Mouse (Mus musculus) forebrain, embryonic 16.5 days (tissue): ENCODE measurements around the gene Il17rd. TPM values are rescaled to one million over a fixed set of nuclear protein-coding genes. Genes with fewer than 3 reads are reported as not detected.

Experiments used
- ATAC-seq: fragments of 200-750 bp; cut with Nextera tagmentation; 2 replicates; pipeline ENCODE4 v1.8.0; 2017; ENCODE audit warnings: mild to moderate bottlenecking, moderate library complexity
- H3K27ac ChIP-seq: fragments of 300-500 bp; sonication (generic); 2 replicates; pipeline ENCODE4 v1.5.1; 2014; ENCODE audit warnings: low read length, control low read depth
- H3K27me3 ChIP-seq: fragments of 300-500 bp; sonication (generic); replicated peaks from 2 replicates; pipeline ENCODE4 v1.6.1; 2014; ENCODE audit warnings: low read length; ENCODE audit not compliant: control insufficient read depth, insufficient read depth
- H3K36me3 ChIP-seq: fragments of 300-500 bp; sonication (generic); 2 replicates; pipeline ENCODE4 v1.6.1; 2014; ENCODE audit not compliant: control insufficient read depth, insufficient read depth
- H3K4me1 ChIP-seq: fragments of 300-500 bp; sonication (generic); replicated peaks from 2 replicates; pipeline ENCODE4 v1.6.1; 2014; ENCODE audit warnings: low read length; ENCODE audit not compliant: control insufficient read depth, insufficient read depth
- H3K4me2 ChIP-seq: fragments of 300-500 bp; sonication (generic); 2 replicates; pipeline ENCODE4 v1.6.1; 2014; ENCODE audit warnings: mild to moderate bottlenecking, low read length, control low read depth
- H3K4me3 ChIP-seq: fragments of 300-500 bp; sonication (generic); replicated peaks from 2 replicates; pipeline ENCODE4 v1.5.1; 2014; ENCODE audit warnings: mild to moderate bottlenecking, low read length, control low read depth
- H3K9ac ChIP-seq: fragments of 300-500 bp; sonication (generic); replicated peaks from 2 replicates; pipeline ENCODE4 v1.6.1; 2014; ENCODE audit warnings: low read depth, low read length, control low read depth
- H3K9me3 ChIP-seq: fragments of 300-500 bp; sonication (generic); 2 replicates; pipeline ENCODE4 v1.6.1; 2016; ENCODE audit warnings: low read length; ENCODE audit not compliant: control insufficient read depth
- WGBS: fragments of 180-500 bp; shearing (Covaris S2); extraction: QIAGEN DNeasy Blood & Tissue Kit; methylation state at CpG from one replicate; pipeline ENCODE4 v1.1.7; 2014; 5-methylcytosine and 5-hydroxymethylcytosine counted together
- polyA plus RNA-seq: library from polyadenylated mRNA; unstranded; fragments of >200 nt; fragmentation: Nextera tagmentation; extraction: Ambion mirVana; gene quantifications from 2 replicates; pipeline ENCODE4 v1.2.1, GENCODE M21; 2015

The Il17rd gene
- polyA plus RNA-seq, 1 experiment from 2014 or later: 1.5 TPM

DNA sequence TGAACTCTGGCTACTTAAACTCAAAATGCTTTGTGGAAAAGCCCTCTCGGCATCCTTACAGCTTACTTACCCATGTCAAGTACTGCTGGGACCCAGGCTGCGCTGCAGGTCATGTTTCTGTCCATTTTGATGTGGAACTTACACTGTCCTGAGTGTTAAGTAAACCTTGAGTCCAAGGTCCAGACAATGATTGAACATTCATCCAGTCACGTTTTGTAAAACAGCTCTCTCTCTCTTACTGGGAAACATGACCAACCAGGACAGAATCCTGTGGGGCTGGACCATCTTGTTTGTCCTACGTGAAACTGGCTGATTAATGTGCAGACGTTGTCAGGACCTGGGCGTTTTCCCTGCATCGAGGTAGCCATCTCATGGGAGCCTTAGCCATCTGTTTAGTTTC, 63.0 kb downstream of the Il17rd start:
- Histone ChIP-seq H3K4me2 (no peak overlapping the region), H3K36me3 (no peaks in the 10 kb centered on the region), H3K27ac (no peak overlapping the region), H3K27me3 (no peaks in the 10 kb centered on the region), H3K4me3 (no peak overlapping the region), H3K9me3 (no peaks in the 10 kb centered on the region), H3K4me1 (no peaks in the 10 kb centered on the region), H3K9ac (no peak overlapping the region)
- no peak for ATAC-seq
- 79% methylated on average over 7 of the region's 7 CpGs for WGBS

DNA sequence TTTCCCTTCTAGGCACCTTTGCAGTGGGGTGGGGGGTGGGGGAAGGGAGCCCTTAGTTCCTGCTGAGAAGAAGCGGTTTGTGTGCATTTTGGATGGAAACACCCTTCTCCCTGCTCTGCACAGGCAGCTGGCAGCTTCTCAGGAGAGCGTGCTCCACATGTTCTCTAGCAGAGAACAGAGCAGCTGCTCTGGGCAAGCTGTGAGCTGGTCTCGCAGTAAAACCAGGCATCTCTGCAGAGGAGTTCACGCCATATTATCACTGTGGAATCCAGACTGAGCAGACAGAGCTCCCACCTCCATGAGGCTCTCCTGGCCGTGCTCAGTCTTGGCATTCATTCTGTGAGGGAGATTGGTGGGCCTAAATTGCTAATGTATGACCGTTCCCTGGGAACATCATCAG, 64.0 kb downstream of the Il17rd start:
- no peak for ATAC-seq
- H3K9ac ChIP-seq: no peak overlapping the region
- H3K36me3 ChIP-seq: no peaks in the 10 kb centered on the region
- H3K9me3 ChIP-seq: no peaks in the 10 kb centered on the region
- no peak overlapping the region for H3K4me2 ChIP-seq
- H3K27ac ChIP-seq: no peak overlapping the region
- WGBS: 54% methylated on average over 6 of the region's 6 CpGs
- no peak overlapping the region for H3K4me3 ChIP-seq
- no peaks in the 10 kb centered on the region for H3K27me3 ChIP-seq
- no peaks in the 10 kb centered on the region for H3K4me1 ChIP-seq

DNA sequence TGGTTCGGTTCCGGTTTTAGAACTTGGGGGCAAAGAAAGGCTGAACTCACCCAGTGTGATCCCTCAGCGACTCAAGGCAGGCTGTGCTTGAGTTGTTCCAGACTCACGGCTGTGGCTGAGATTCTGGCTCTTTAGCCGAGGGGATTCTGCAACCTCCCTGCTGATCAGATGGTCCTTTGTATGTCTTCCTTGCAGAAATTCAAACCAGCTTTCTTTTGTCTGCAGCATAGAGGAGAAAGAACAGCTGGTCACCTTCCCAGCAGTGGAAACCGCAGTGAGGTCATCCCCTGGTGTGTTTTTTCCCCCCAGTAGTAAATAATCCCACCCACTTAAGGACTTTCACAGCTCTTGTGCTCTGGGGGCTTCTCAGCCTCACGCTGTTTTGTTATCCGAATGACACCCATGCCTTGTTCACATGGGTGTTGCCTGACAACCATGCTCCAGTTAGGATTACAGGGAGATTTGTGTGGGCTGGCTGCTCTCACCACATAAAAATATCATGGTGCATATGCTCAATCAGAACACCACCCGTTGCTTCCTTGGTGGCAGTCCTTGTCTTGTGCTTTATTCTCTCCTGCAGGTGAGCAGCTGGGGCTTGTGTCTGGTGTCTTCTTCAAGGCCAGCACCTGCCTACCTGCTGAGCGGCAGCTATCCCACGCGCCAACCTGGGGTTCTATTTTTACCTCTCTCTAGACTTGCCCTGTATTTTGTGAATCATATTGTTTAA, 67.2 kb downstream of the Il17rd start:
- H3K4me1 ChIP-seq: 0 out of 2 replicates have a peak, but pooled peaks cover 2% of the 10 kb centered on the region
- H3K9me3 ChIP-seq: no peaks in the 10 kb centered on the region
- no peak overlapping the region for H3K27ac ChIP-seq
- no peak overlapping the region for H3K4me3 ChIP-seq
- H3K27me3 ChIP-seq: no peaks in the 10 kb centered on the region
- no peak overlapping the region for H3K4me2 ChIP-seq
- WGBS: 67% methylated on average over 12 of the region's 12 CpGs
- H3K9ac ChIP-seq: no peak overlapping the region
- no peaks in the 10 kb centered on the region for H3K36me3 ChIP-seq
- ATAC-seq: no peak

DNA sequence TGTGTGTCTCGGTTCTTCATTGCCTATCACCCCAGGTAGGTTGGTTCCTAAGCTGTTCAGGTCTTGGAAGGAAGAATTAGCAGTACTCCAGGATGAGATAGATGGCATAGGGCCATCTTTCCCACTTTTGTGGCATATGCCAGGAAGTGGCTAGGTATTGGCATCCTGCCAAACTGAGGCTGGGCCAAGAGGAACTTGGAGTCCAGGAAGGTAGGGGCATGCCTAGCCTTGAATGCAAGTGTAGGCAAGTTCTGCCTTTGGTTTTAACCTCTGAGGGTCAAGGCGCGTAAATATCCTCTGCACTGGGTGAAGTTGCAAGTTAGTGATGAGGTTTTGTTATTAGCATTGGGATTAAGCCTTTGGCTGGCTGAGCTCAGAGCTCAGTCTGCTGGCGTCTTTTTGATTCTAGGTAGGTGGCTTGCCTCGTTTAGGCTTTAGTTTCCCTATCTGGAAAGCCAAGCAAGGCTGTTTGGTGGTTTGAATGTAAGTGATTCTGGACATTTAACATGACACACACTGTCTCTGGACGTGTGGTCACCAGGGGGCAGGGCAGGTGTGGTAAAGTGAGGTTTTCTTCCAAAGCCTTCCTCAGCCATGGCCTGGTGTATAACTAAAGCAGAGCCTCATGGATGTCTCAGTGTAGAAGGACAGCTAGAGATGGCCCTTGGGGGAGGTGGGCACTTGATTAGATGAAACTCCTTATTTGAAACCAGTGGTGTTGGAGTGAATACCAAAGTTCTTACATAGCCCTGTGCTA, 70.2 kb downstream of the Il17rd start:
- no peak overlapping the region for H3K9ac ChIP-seq
- no peak overlapping the region for H3K4me2 ChIP-seq
- no peak overlapping the region for H3K27ac ChIP-seq
- H3K4me1 ChIP-seq: 0 out of 2 replicates have a peak, but pooled peaks cover 2% of the 10 kb centered on the region
- no peak for ATAC-seq
- H3K9me3 ChIP-seq: no peaks in the 10 kb centered on the region
- peaks cover 3% of the 10 kb centered on the region; the same call in 1 of the 2 replicates for H3K27me3 ChIP-seq
- H3K36me3 ChIP-seq: no peaks in the 10 kb centered on the region
- no peak overlapping the region for H3K4me3 ChIP-seq
- 60% methylated on average over 6 of the region's 6 CpGs for WGBS

DNA sequence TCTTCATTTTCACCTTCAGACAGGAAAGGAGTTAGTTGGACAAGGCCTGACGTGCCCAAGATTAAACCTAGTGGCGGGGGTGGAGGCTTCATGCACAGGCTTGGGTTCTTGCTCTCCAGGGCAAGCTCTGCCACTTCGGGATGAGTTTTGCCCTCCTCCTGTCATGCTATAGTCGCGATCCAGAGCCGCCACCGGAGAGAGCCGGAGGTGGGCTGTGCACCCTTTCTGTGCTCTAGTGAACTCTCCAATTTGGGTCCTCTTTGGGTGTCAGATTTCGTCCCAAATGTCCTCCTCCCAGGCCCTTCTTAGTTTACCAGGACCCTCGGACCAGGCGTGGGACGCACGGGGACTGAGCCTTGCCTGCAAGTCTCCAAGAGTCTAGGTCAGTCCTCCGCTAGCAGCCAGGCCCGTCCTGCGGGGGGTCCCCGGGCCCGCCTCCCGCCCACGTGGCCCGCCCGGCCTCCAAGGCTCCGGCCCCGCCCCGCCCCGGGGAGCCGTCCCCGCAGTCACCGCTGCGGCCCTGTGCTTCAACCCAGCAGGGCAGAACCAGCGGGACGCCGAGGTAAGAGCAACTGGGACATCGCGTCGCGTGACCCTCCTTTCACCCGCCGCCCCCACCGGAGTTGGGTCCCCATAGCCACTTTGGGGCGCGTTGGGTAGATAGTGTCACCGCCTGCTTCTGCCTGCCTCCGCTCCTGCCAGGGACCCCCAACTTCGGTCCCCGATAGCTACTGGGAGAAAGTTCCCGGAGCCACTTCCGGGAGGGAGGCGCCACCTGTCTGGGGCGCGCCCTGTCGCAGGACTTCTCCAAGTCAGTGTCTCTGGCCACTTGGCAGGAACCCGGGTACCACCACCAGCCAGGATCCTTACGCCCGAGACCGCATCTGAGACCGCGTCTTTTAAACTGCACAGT, 75.9 kb downstream of the Il17rd start, which contains the start of gene Arhgef3:
TSS of gene Arhgef3 (plus strand) at position 538 of the 913 bp plus-strand sequence.
- peak; percentile 72 for ATAC-seq
- Histone ChIP-seq H3K9me3 (no peaks in the 10 kb centered on the region), H3K4me1 (peaks cover 13% of the 10 kb centered on the region), H3K36me3 (no peaks in the 10 kb centered on the region), H3K27ac (no peak within 1 kb of the TSS), H3K4me2 (peak within 1 kb of the TSS; percentile 88), H3K4me3 (peak within 1 kb of the TSS; percentile 53), H3K27me3 (peaks cover 11% of the 10 kb centered on the region), H3K9ac (peak within 1 kb of the TSS; percentile 51)
- WGBS: 1% methylated on average over 57 of the region's 58 CpGs

DNA sequence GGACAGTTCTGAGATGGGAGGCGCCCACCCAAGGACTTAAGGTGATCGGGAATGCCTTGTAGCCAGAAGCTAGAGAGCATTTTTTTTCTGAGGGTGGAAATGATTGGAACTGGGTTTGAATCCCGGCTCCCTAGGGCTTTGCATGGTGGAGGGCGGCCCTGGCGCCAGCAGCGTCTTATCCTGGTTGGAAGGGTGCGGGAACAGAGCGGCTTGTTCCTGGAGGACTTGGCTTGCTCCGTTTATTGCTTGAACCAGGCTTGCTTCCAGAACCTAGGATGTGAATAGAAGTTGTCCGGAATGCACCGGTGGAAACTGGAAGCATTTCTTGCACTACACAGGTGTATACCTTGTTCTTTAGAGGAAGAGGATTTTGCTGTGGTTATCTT, 76.5 kb downstream of the Il17rd start:
- Histone ChIP-seq H3K36me3 (no peaks in the 10 kb centered on the region), H3K27me3 (peaks cover 11% of the 10 kb centered on the region), H3K4me2 (peak overlapping the region; percentile 88), H3K9me3 (no peaks in the 10 kb centered on the region), H3K4me1 (peaks cover 13% of the 10 kb centered on the region), H3K4me3 (peak overlapping the region; percentile 53), H3K9ac (no peak overlapping the region), H3K27ac (no peak overlapping the region)
- WGBS: 17% methylated on average over 11 of the region's 11 CpGs
- no peak; the same call in 1 of the 2 replicates for ATAC-seq

DNA sequence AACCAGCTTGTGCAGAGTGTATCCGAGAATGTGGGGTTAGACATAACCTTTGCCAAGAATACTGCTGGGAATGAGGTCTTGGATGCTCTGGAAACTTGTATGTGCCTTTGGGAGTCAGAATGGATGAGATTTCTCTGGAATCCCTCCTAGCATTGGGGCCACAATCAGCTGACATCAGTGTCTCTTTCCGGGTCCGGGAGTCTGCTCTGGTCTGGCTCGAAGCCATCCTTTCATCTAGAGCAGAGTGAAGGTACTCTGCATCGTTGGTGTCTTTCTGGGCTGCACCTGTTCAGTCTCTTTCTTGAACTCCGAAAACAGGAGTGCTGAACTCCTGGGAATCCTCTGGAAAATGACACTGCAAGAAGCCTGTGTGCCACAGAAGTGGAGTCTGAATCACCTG, 77.2 kb downstream of the Il17rd start:
- Histone ChIP-seq H3K27me3 (peaks cover 11% of the 10 kb centered on the region), H3K9ac (no peak overlapping the region), H3K9me3 (no peaks in the 10 kb centered on the region), H3K27ac (no peak overlapping the region), H3K4me2 (no peak overlapping the region), H3K36me3 (no peaks in the 10 kb centered on the region), H3K4me1 (peaks cover 13% of the 10 kb centered on the region), H3K4me3 (no peak overlapping the region)
- 68% methylated on average over 6 of the region's 6 CpGs for WGBS
- ATAC-seq: no peak

DNA sequence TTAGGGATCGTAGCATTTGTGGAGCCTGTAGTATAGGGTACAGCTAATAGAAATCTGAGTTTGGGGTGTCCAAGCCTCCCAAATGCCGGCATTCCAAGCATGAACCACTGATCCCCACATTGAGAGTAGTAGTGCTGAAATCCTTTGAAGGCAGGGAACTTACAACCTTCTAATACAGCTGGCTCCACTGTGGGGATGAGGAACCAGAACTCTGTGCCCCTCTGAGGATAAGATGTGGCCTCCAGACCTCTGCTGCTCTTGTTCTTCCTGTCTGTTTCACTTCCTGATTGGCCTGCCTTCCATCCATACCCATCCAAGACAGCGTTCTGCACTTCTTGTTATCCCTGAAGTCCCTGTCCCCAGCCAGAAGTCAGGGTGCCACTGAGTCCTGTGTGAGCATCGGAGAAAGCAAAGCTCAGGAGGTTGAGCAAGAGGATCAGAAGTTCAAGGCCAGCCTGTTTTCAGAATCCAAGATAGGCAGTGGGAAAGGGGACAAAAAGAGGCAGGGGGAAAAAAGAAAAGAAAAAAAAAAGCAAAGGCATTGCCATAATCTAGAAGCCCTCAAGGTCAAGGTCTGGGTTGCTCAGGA, 77.9 kb downstream of the Il17rd start:
- Histone ChIP-seq H3K27me3 (peaks cover 11% of the 10 kb centered on the region), H3K4me3 (no peak overlapping the region), H3K9ac (no peak overlapping the region), H3K9me3 (no peaks in the 10 kb centered on the region), H3K4me2 (no peak overlapping the region), H3K4me1 (peaks cover 13% of the 10 kb centered on the region), H3K36me3 (no peaks in the 10 kb centered on the region), H3K27ac (no peak overlapping the region)
- WGBS: 85% methylated on average over 4 of the region's 4 CpGs
- no peak for ATAC-seq
